Comparison of ENCODE assay signal across 8 mouse cellular contexts in the genomic region with DNA sequence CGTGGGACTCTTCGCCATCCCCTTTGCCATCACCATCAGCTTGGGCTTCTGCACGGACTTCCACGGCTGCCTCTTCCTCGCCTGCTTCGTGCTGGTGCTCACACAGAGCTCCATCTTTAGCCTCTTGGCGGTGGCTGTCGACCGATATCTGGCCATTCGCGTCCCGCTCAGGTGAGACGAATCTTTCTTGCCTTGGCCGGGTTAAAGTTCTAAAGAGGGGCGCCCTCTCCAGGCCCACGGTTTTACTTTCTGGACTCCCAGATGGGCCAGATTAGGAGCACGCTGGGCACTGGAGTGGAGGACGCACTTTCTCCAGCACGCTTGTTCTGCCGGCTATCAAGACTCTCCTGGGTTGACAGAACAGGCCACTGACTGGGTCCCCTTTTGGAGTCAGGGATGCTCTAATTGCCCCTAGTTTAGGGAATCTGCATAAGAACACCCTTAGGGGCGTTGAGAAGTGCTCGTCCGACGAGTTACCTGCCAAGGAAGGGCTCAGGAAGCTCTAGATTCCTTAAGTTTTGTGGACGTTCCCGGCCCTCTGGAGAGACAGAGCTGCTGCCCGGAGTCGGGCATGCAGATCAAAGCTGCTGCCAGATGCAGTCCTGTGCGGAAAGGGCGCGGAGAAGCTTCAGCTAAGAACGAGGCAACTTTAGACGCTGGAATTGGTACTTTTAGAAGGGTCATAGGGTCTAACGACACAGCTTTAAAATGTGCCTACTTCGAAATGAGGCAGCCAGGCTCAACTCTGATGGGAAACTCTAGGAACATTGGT. TPM values are rescaled to one million over a fixed set of nuclear protein-coding genes. Genes with fewer than 3 reads are reported as not detected.
DNase-seq lines count a peak whose midpoint lies in the region; ATAC-seq and TF ChIP-seq lines count a peak whose summit lies in the region.

No protein-coding gene starts in this region.

- TF ChIP-seq CTCF in kidney, adult 2 months (conservative IDR thresholded peaks at IDR 0.05; ENCODE audit: insufficient read depth, insufficient read length, low read depth, low read length): peak; percentile 36; the same call in 1 of the 2 replicates
- no peak for TF ChIP-seq CTCF in small intestine, adult 2 months (IDR thresholded peaks at IDR 0.05; ENCODE audit: extremely low read depth, insufficient read length, insufficient replicate concordance, low read depth, low read length)

- peak overlapping the region; percentile 97 for H3K4me2 ChIP-seq in forebrain, embryonic 15.5 days (replicated peaks)
- H3K4me2 ChIP-seq in lung, embryonic 15.5 days: peak overlapping the region; percentile 100

- no peaks in the 10 kb centered on the region for H3K9me3 ChIP-seq in forebrain, embryonic 15.5 days
- H3K9me3 ChIP-seq in lung, embryonic 15.5 days: no peaks in the 10 kb centered on the region

- H3K36me3 ChIP-seq in forebrain, embryonic 15.5 days: no peaks in the 10 kb centered on the region
- no peaks in the 10 kb centered on the region for H3K36me3 ChIP-seq in kidney, adult 2 months (ENCODE audit: control insufficient read depth, insufficient read depth, low read length)
- H3K36me3 ChIP-seq in lung, embryonic 15.5 days: no peaks in the 10 kb centered on the region
- H3K36me3 ChIP-seq in small intestine, adult 2 months (ENCODE audit: control insufficient read depth, insufficient read depth, low read length): no peaks in the 10 kb centered on the region

- H3K4me3 ChIP-seq in forebrain, embryonic 15.5 days: peak overlapping the region; percentile 59
- H3K4me3 ChIP-seq in kidney, adult 2 months (ENCODE audit: insufficient read depth, low read depth, low read length): peak overlapping the region; percentile 70
- peak overlapping the region; percentile 61 for H3K4me3 ChIP-seq in lung, embryonic 15.5 days
- H3K4me3 ChIP-seq in small intestine, adult 2 months (ENCODE audit: low read depth, low read length): peak overlapping the region; percentile 84

- no peak overlapping the region for H3K27ac ChIP-seq in forebrain, embryonic 15.5 days (replicated peaks)
- no peak overlapping the region for H3K27ac ChIP-seq in kidney, adult 2 months (ENCODE audit: insufficient read depth, low read depth, low read length)
- no peak overlapping the region for H3K27ac ChIP-seq in lung, embryonic 15.5 days
- H3K27ac ChIP-seq in small intestine, adult 2 months (ENCODE audit: insufficient read depth, low read depth, low read length): peak overlapping the region; percentile 25; the same call in 1 of the 2 replicates

- intact Hi-C loops in gastrocnemius, postnatal 14 days (cut with DNase I; ENCODE audit: low total_unique reads): no loop called here

- DNase-seq in right cerebral cortex, postnatal 4 days: peak; percentile 18
- no peak for DNase-seq in right cerebral cortex, postnatal 36 days (ENCODE audit: low spot score in 2 of 2)
- DNase-seq in brain, adult 2 months (ENCODE audit: low read depth, low spot score): peak; percentile 37
- peak; percentile 79 for DNase-seq in kidney, adult 2 months
- DNase-seq in gastrocnemius, postnatal 14 days: no peak

- peaks cover 29% of the 10 kb centered on the region for H3K27me3 ChIP-seq in forebrain, embryonic 15.5 days
- H3K27me3 ChIP-seq in kidney, adult 2 months (replicated peaks; ENCODE audit: control insufficient read depth, insufficient read depth, low read length): no peaks in the 10 kb centered on the region
- H3K27me3 ChIP-seq in lung, embryonic 15.5 days: peaks cover 36% of the 10 kb centered on the region; the same call in 1 of the 2 replicates
- no peaks in the 10 kb centered on the region for H3K27me3 ChIP-seq in small intestine, adult 2 months (ENCODE audit: control insufficient read depth, insufficient read depth, low read length)

- 3% methylated on average over 35 of the region's 35 CpGs for WGBS in forebrain, embryonic 15.5 days
- WGBS in kidney, adult 2 months: 5% methylated on average over 35 of the region's 35 CpGs
- 3% methylated on average over 35 of the region's 35 CpGs for WGBS in lung, embryonic 15.5 days
- 13% methylated on average over 35 of the region's 35 CpGs for WGBS in small intestine, adult 2 months

- H3K4me1 ChIP-seq in forebrain, embryonic 15.5 days: peaks cover 18% of the 10 kb centered on the region
- no peaks in the 10 kb centered on the region; the same call in 1 of the 2 replicates for H3K4me1 ChIP-seq in kidney, adult 2 months (ENCODE audit: control insufficient read depth, insufficient read depth, low read length)
- H3K4me1 ChIP-seq in lung, embryonic 15.5 days: peaks cover 27% of the 10 kb centered on the region
- H3K4me1 ChIP-seq in small intestine, adult 2 months (ENCODE audit: control insufficient read depth, insufficient read depth, insufficient read length, low read length): peaks cover 7% of the 10 kb centered on the region

- peak overlapping the region; percentile 46 for H3K9ac ChIP-seq in forebrain, embryonic 15.5 days (replicated peaks)
- peak overlapping the region; percentile 40 for H3K9ac ChIP-seq in lung, embryonic 15.5 days

- ATAC-seq in forebrain, embryonic 15.5 days (replicated peaks): peak; percentile 44
- 0 out of 2 replicates have a peak, but pooled peaks have one; percentile 16 for ATAC-seq in lung, embryonic 15.5 days (ENCODE audit: borderline replicate concordance, extremely low read depth, low FRiP score, low TSS enrichment)

- TF ChIP-seq POLR2A in kidney, adult 2 months (IDR thresholded peaks at IDR 0.05; ENCODE audit: low read depth, low read length): no peak
- TF ChIP-seq POLR2A in small intestine, adult 2 months (IDR thresholded peaks at IDR 0.05; ENCODE audit: low read depth, low read length): no peak

RNA-seq across cellular contexts. Expression of a gene that starts 0.7 kb away (rescaled TPM):
- 2.2 and 2.4 TPM in 2 replicates for polyA plus RNA-seq in forebrain, embryonic 15.5 days (2015; fragmentation: Nextera tagmentation; extraction: Ambion mirVana)
- 5.4 and 7.6 TPM in 2 replicates for polyA plus RNA-seq in kidney, adult 2 months (2012; rRNA removed)
- polyA plus RNA-seq in lung, embryonic 15.5 days (2015; fragmentation: Nextera tagmentation; extraction: Ambion mirVana): 2.7 and 3.2 TPM in 2 replicates
- 16.4 and 36.4 TPM in 2 replicates for polyA plus RNA-seq in small intestine, adult 2 months (2012; rRNA removed)
- total RNA-seq in gastrocnemius, postnatal 14 days (2021): 1 to 10 TPM in 1 of 2 experiments, under 1 TPM in 1; 0.57 to 1.4 TPM

RNA-seq across cellular contexts. Expression of a gene that starts 31.7 kb away (rescaled TPM):
- polyA plus RNA-seq in forebrain, embryonic 15.5 days (2015; fragmentation: Nextera tagmentation; extraction: Ambion mirVana): 9.4 and 9.8 TPM in 2 replicates
- polyA plus RNA-seq in kidney, adult 2 months (2012; rRNA removed): 33.1 and 38.5 TPM in 2 replicates
- 16.2 TPM in 2 replicates for polyA plus RNA-seq in lung, embryonic 15.5 days (2015; fragmentation: Nextera tagmentation; extraction: Ambion mirVana)
- 7.6 and 17.4 TPM in 2 replicates for polyA plus RNA-seq in small intestine, adult 2 months (2012; rRNA removed)
- total RNA-seq in gastrocnemius, postnatal 14 days (2021): 10 to 100 TPM; 21.7 to 24.4 TPM

RNA-seq across cellular contexts. Expression of a gene that starts 31.8 kb away (rescaled TPM):
- polyA plus RNA-seq in forebrain, embryonic 15.5 days (2015; fragmentation: Nextera tagmentation; extraction: Ambion mirVana): 33.1 and 33.9 TPM in 2 replicates
- polyA plus RNA-seq in kidney, adult 2 months (2012; rRNA removed): 10.1 and 12.2 TPM in 2 replicates
- 15.7 and 16.6 TPM in 2 replicates for polyA plus RNA-seq in lung, embryonic 15.5 days (2015; fragmentation: Nextera tagmentation; extraction: Ambion mirVana)
- polyA plus RNA-seq in small intestine, adult 2 months (2012; rRNA removed): 15.3 and 20.7 TPM in 2 replicates
- total RNA-seq in gastrocnemius, postnatal 14 days (2021): 10 to 100 TPM; 25.4 to 26.1 TPM

Comparison
In these comparisons a context has a peak if more than half of its experiments do, and no peak if none do; other contexts are left out.
1. DNase-seq: peak in right cerebral cortex, postnatal 4 days (single experiment), brain, adult 2 months (single experiment) and kidney, adult 2 months (single experiment); none in right cerebral cortex, postnatal 36 days (0 of 2) and gastrocnemius, postnatal 14 days (single experiment).
2. Peak in every context shown above with its lines, with median percentiles within 50 percentile points of each other: H3K4me3 ChIP-seq.